Mouse (Mus musculus): ENCODE measurements around the gene Cited2. TPM values are rescaled to one million over a fixed set of nuclear protein-coding genes. Genes with fewer than 3 reads are reported as not detected.

Gene Cited2
- total and polyA plus RNA-seq, 2 experiments from 2014 or later = 60.4 to 112 TPM

GRCm38 (mm10) chr10:17681386-17681785 is 41.6 kb upstream of the Cited2 start:
- no peak for ATAC-seq
- no peak for TF ChIP-seq CTCF (IDR thresholded peaks at IDR 0.05; ENCODE audit: low read depth)
- no peak overlapping the region for H3K27ac ChIP-seq
- no peaks in the 10 kb centered on the region for H3K27me3 ChIP-seq (ENCODE audit: insufficient read depth, low read length)
- 89% methylated on average over 2 of the region's 2 CpGs for WGBS
- no peak overlapping the region for H3K9ac ChIP-seq (replicated peaks; ENCODE audit: low read length)
- no peak for DNase-seq (ENCODE audit: low spot score)
- H3K36me3 ChIP-seq (ENCODE audit: insufficient read depth, low read length) = no peaks in the 10 kb centered on the region
- no peaks in the 10 kb centered on the region for H3K9me3 ChIP-seq (ENCODE audit: low read length)
- H3K4me1 ChIP-seq (ENCODE audit: insufficient read depth, low read length) = no peaks in the 10 kb centered on the region
- no peak overlapping the region for H3K4me3 ChIP-seq (ENCODE audit: low read length)
- no peak overlapping the region for H3K4me2 ChIP-seq (ENCODE audit: low read depth, low read length)

- 84% methylated on average over 6 of the region's 6 CpGs for WGBS
- TF ChIP-seq CTCF (IDR thresholded peaks at IDR 0.05; ENCODE audit: low read depth) = no peak
- Histone ChIP-seq H3K9ac (replicated peaks; ENCODE audit: low read length) (no peak overlapping the region), H3K4me3 (ENCODE audit: low read length) (no peak overlapping the region), H3K4me1 (ENCODE audit: insufficient read depth, low read length) (no peaks in the 10 kb centered on the region), H3K36me3 (ENCODE audit: insufficient read depth, low read length) (no peaks in the 10 kb centered on the region), H3K4me2 (ENCODE audit: low read depth, low read length) (no peak overlapping the region), H3K9me3 (ENCODE audit: low read length) (no peaks in the 10 kb centered on the region), H3K27me3 (ENCODE audit: insufficient read depth, low read length) (no peaks in the 10 kb centered on the region), H3K27ac (no peak overlapping the region)
- DNase-seq (ENCODE audit: low spot score) = no peak
- no peak for ATAC-seq
Measured at GRCm38 (mm10) chr10:17683852-17684428, 39.1 kb upstream of the Cited2 start.

GRCm38 (mm10) chr10:17689806-17690205 is 33.2 kb upstream of the Cited2 start:
- no peak for ATAC-seq
- 69% methylated on average over 4 of the region's 4 CpGs for WGBS
- H3K9ac ChIP-seq (replicated peaks; ENCODE audit: low read length) = no peak overlapping the region

GRCm38 (mm10) chr10:17691709-17692108 is 31.3 kb upstream of the Cited2 start:
- H3K27me3 ChIP-seq (ENCODE audit: insufficient read depth, low read length) = no peaks in the 10 kb centered on the region
- ATAC-seq = no peak
- no peak overlapping the region for H3K9ac ChIP-seq (replicated peaks; ENCODE audit: low read length)
- no peaks in the 10 kb centered on the region for H3K36me3 ChIP-seq (ENCODE audit: insufficient read depth, low read length)
- no peaks in the 10 kb centered on the region for H3K9me3 ChIP-seq (ENCODE audit: low read length)
- DNase-seq (ENCODE audit: low spot score) = no peak
- WGBS = 84% methylated on average over 1 of the region's 1 CpGs
- H3K4me1 ChIP-seq (ENCODE audit: insufficient read depth, low read length) = no peaks in the 10 kb centered on the region
- H3K4me2 ChIP-seq (ENCODE audit: low read depth, low read length) = no peak overlapping the region
- no peak overlapping the region for H3K4me3 ChIP-seq (ENCODE audit: low read length)
- H3K27ac ChIP-seq = no peak overlapping the region
- TF ChIP-seq CTCF (IDR thresholded peaks at IDR 0.05; ENCODE audit: low read depth) = no peak

More at GRCm38 (mm10) chr10:17689806-17690205, 33.2 kb upstream of the Cited2 start:
- H3K4me1 ChIP-seq (ENCODE audit: insufficient read depth, low read length) = no peaks in the 10 kb centered on the region
- no peak overlapping the region for H3K4me2 ChIP-seq (ENCODE audit: low read depth, low read length)
- TF ChIP-seq CTCF (IDR thresholded peaks at IDR 0.05; ENCODE audit: low read depth) = no peak
- no peak for DNase-seq (ENCODE audit: low spot score)
- H3K27me3 ChIP-seq (ENCODE audit: insufficient read depth, low read length) = no peaks in the 10 kb centered on the region
- H3K9me3 ChIP-seq (ENCODE audit: low read length) = no peaks in the 10 kb centered on the region
- H3K27ac ChIP-seq = no peak overlapping the region
- H3K36me3 ChIP-seq (ENCODE audit: insufficient read depth, low read length) = no peaks in the 10 kb centered on the region
- no peak overlapping the region for H3K4me3 ChIP-seq (ENCODE audit: low read length)

GRCm38 (mm10) chr10:17695801-17696200 is 27.2 kb upstream of the Cited2 start:
- Histone ChIP-seq H3K4me1 (ENCODE audit: insufficient read depth, low read length) (no peaks in the 10 kb centered on the region), H3K9ac (replicated peaks; ENCODE audit: low read length) (no peak overlapping the region), H3K27ac (no peak overlapping the region), H3K4me3 (ENCODE audit: low read length) (no peak overlapping the region), H3K4me2 (ENCODE audit: low read depth, low read length) (no peak overlapping the region), H3K36me3 (ENCODE audit: insufficient read depth, low read length) (no peaks in the 10 kb centered on the region), H3K9me3 (ENCODE audit: low read length) (no peaks in the 10 kb centered on the region), H3K27me3 (ENCODE audit: insufficient read depth, low read length) (no peaks in the 10 kb centered on the region)
- no peak for DNase-seq (ENCODE audit: low spot score)
- TF ChIP-seq CTCF (IDR thresholded peaks at IDR 0.05; ENCODE audit: low read depth) = no peak
- 79% methylated on average over 3 of the region's 3 CpGs for WGBS
- no peak for ATAC-seq

- DNase-seq (ENCODE audit: low spot score) = no peak
- Histone ChIP-seq H3K4me2 (ENCODE audit: low read depth, low read length) (no peak overlapping the region), H3K9me3 (ENCODE audit: low read length) (no peaks in the 10 kb centered on the region), H3K27ac (no peak overlapping the region), H3K4me3 (ENCODE audit: low read length) (no peak overlapping the region), H3K36me3 (ENCODE audit: insufficient read depth, low read length) (no peaks in the 10 kb centered on the region), H3K9ac (replicated peaks; ENCODE audit: low read length) (no peak overlapping the region), H3K27me3 (ENCODE audit: insufficient read depth, low read length) (no peaks in the 10 kb centered on the region), H3K4me1 (ENCODE audit: insufficient read depth, low read length) (no peaks in the 10 kb centered on the region)
- WGBS = 66% methylated on average over 7 of the region's 7 CpGs
- ATAC-seq = no peak
- no peak for TF ChIP-seq CTCF (IDR thresholded peaks at IDR 0.05; ENCODE audit: low read depth)
Measured at GRCm38 (mm10) chr10:17697376-17698265, 25.4 kb upstream of the Cited2 start.
